Mouse (Mus musculus) embryonic facial prominence, embryonic 13.5 days (tissue): ENCODE results near the gene D930007J09Rik. TPM values are rescaled to one million over a fixed set of nuclear protein-coding genes. Genes with fewer than 3 reads are reported as not detected.

ENCODE experiments used
- ATAC-seq: fragments of 200-750 bp; cut with Nextera tagmentation; 2 replicates; pipeline ENCODE4 v1.8.0; 2017; ENCODE audit warnings: low read depth; ENCODE audit not compliant: insufficient number of reproducible peaks, insufficient read depth, low FRiP score, low TSS enrichment
- H3K27ac ChIP-seq: fragments of 300-500 bp; sonication (generic); 2 replicates; pipeline ENCODE4 v1.5.1; 2015; ENCODE audit warnings: moderate library complexity, mild to moderate bottlenecking, inconsistent platforms
- H3K27me3 ChIP-seq: fragments of 300-500 bp; sonication (generic); 2 replicates; pipeline ENCODE4 v1.6.1; 2015; ENCODE audit warnings: mild to moderate bottlenecking, inconsistent platforms
- H3K36me3 ChIP-seq: fragments of 300-500 bp; sonication (generic); 2 replicates; pipeline ENCODE4 v1.6.1; 2015; ENCODE audit warnings: mild to moderate bottlenecking, inconsistent platforms
- H3K4me1 ChIP-seq: fragments of 300-500 bp; sonication (generic); 2 replicates; pipeline ENCODE4 v1.6.1; 2015; ENCODE audit warnings: inconsistent platforms
- H3K4me2 ChIP-seq: fragments of 300-500 bp; sonication (generic); 2 replicates; pipeline ENCODE4 v1.6.1; 2015; ENCODE audit warnings: moderate library complexity, mild to moderate bottlenecking, inconsistent platforms
- H3K4me3 ChIP-seq: fragments of 300-500 bp; sonication (generic); 2 replicates; pipeline ENCODE4 v1.5.1; 2015; ENCODE audit warnings: mild to moderate bottlenecking, inconsistent platforms
- H3K9ac ChIP-seq: fragments of 300-500 bp; sonication (generic); 2 replicates; pipeline ENCODE4 v1.6.1; 2015; ENCODE audit warnings: mild to moderate bottlenecking, inconsistent platforms
- H3K9me3 ChIP-seq: fragments of 300-500 bp; sonication (generic); 2 replicates; pipeline ENCODE4 v1.6.1; 2016; ENCODE audit warnings: inconsistent platforms
- WGBS: fragments of 180-500 bp; shearing (Covaris S2); methylation state at CpG from one replicate; pipeline ENCODE4 v1.1.7; 2015; ENCODE audit warnings: mixed read lengths; 5-methylcytosine and 5-hydroxymethylcytosine counted together
- polyA plus RNA-seq: library from polyadenylated mRNA; unstranded; fragments of >200 nt; fragmentation: Nextera tagmentation; extraction: Ambion mirVana; gene quantifications from 2 replicates; pipeline ENCODE4 v1.2.1, GENCODE M21; 2015

Gene D930007J09Rik
- polyA plus RNA-seq: not detected in 2 replicates

GRCm38 (mm10) chr13:32802259-32803081 is at the start of gene D930007J09Rik:
Gene D930007J09Rik (minus strand): TSS chr13:32802849.
- H3K9me3 ChIP-seq: no peaks in the 10 kb centered on the region
- peaks cover 19% of the 10 kb centered on the region for H3K4me1 ChIP-seq
- H3K27ac ChIP-seq: peak within 1 kb of the TSS; percentile 71
- H3K4me2 ChIP-seq: peak within 1 kb of the TSS; percentile 76
- H3K27me3 ChIP-seq: no peaks in the 10 kb centered on the region
- H3K4me3 ChIP-seq: peak within 1 kb of the TSS; percentile 85
- under 1% methylated on average over 95 of the region's 95 CpGs for WGBS
- peaks cover 16% of the 10 kb centered on the region for H3K36me3 ChIP-seq
- peak; percentile 56 for ATAC-seq
- H3K9ac ChIP-seq: peak within 1 kb of the TSS; percentile 89

DNA sequence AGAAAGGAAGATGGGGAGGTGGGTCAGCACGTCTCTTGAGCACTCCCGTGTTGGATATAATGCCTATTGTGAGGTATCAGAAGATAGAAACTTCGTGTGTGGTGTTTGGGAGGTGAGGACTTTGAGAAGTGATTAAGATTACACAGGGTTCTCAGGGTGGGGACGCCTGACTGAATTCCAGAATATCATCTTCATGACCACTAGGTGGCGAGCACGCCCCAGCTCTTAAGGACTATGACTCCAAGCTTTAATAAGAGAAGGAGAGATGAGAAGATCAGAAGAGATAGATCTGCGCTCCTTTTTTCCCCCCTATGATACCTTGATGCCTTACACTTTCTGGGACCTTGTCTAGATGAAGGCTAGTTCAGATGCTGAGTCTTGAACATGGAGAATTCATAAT is 49.3 kb upstream of the D930007J09Rik start:
- WGBS: 10% methylated on average over 7 of the region's 7 CpGs
- H3K9me3 ChIP-seq: no peaks in the 10 kb centered on the region
- no peaks in the 10 kb centered on the region for H3K36me3 ChIP-seq
- H3K27me3 ChIP-seq: no peaks in the 10 kb centered on the region
- H3K4me3 ChIP-seq: no peak overlapping the region
- no peak overlapping the region for H3K27ac ChIP-seq
- no peak for ATAC-seq
- H3K4me2 ChIP-seq: no peak overlapping the region
- no peak overlapping the region for H3K9ac ChIP-seq
- H3K4me1 ChIP-seq: peaks cover 6% of the 10 kb centered on the region

DNA sequence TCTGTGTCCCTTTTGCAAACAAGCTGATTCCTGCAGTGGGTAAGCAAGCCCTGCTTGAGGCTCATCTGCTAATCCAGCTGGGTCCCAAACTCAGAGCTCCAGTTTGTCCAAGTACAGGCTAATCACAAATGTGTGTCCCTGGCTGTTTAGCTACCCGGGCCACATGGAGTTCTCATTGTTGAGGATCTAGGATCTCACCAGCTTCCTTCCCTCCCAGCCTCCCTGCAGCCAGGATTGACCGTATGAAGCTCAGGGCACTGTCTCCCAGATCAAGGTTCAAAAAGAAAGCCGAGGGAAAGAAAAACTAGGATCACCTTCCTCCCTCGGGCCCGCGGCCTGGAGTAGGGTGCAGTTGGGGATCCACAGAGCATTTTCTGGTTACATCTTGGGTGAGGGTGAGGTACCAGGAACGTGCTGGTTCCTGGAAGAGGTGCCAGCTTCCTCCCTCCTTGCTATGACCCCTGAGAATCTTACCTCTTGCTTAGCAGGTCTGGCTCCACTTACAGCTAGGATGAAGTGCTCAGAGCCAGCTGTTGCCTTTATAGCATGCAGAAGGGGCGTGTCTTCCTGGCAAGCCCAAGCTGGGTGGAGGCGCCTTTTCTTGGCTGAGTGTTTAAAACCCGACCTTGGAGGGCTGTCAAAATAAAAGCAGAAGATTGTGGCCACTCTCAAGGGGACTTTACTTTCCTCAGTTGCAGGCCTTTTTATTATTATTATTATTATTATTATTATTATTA is 48.2 kb upstream of the D930007J09Rik start, which contains the start of gene Serpinb1a:
Gene Serpinb1a (minus strand): TSS at position 518 of the 737 bp plus-strand sequence.
- WGBS: 50% methylated on average over 10 of the region's 10 CpGs
- no peak within 1 kb of the TSS for H3K4me3 ChIP-seq
- no peaks in the 10 kb centered on the region for H3K36me3 ChIP-seq
- no peak within 1 kb of the TSS for H3K27ac ChIP-seq
- no peaks in the 10 kb centered on the region for H3K9me3 ChIP-seq
- ATAC-seq: no peak
- H3K27me3 ChIP-seq: no peaks in the 10 kb centered on the region
- H3K4me2 ChIP-seq: no peak within 1 kb of the TSS
- no peak within 1 kb of the TSS for H3K9ac ChIP-seq
- H3K4me1 ChIP-seq: peaks cover 6% of the 10 kb centered on the region

GRCm38 (mm10) chr13:32850156-32850555 is 47.5 kb upstream of the D930007J09Rik start:
- 82% methylated on average over 1 of the region's 1 CpGs for WGBS
- no peak overlapping the region for H3K4me3 ChIP-seq
- no peak for ATAC-seq
- H3K4me2 ChIP-seq: no peak overlapping the region
- no peak overlapping the region for H3K9ac ChIP-seq
- H3K27ac ChIP-seq: no peak overlapping the region
- H3K4me1 ChIP-seq: peaks cover 6% of the 10 kb centered on the region
- no peaks in the 10 kb centered on the region for H3K9me3 ChIP-seq
- no peaks in the 10 kb centered on the region for H3K36me3 ChIP-seq
- no peaks in the 10 kb centered on the region for H3K27me3 ChIP-seq

- no peak overlapping the region for H3K4me2 ChIP-seq
These were observed 47.0 kb upstream of the D930007J09Rik start for GRCm38 (mm10) chr13:32849531-32850123.

DNA sequence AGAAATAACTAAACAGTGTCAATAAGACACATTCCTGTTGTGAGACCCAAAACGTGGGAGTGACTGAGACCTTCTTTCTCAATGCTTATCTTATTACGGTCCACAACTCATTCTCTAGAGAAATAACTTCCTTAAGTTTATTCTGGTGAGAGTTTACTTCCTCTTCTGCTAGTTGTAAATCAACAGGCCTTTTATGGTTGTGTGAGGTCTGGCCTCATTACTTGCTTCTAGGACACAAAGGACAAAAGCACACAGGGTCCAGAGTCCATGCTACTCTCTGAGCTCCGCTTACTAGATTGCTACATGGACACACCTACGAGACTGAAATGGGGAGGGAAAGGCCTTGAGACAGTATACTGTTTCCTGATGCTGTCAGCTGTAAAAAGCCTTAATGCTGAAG is 46.4 kb upstream of the D930007J09Rik start:
- H3K27me3 ChIP-seq: no peaks in the 10 kb centered on the region
- no peak overlapping the region for H3K4me3 ChIP-seq
- H3K4me2 ChIP-seq: no peak overlapping the region
- H3K9ac ChIP-seq: no peak overlapping the region
- no peak overlapping the region for H3K27ac ChIP-seq
- no peaks in the 10 kb centered on the region for H3K36me3 ChIP-seq
- no peak for ATAC-seq
- peaks cover 6% of the 10 kb centered on the region for H3K4me1 ChIP-seq
- WGBS: 72% methylated on average over 4 of the region's 4 CpGs
- H3K9me3 ChIP-seq: no peaks in the 10 kb centered on the region

More at GRCm38 (mm10) chr13:32849531-32850123, 47.0 kb upstream of the D930007J09Rik start:
- no peak for ATAC-seq
- H3K4me3 ChIP-seq: no peak overlapping the region
- H3K27ac ChIP-seq: no peak overlapping the region
- H3K27me3 ChIP-seq: no peaks in the 10 kb centered on the region
- no peaks in the 10 kb centered on the region for H3K9me3 ChIP-seq
- H3K36me3 ChIP-seq: no peaks in the 10 kb centered on the region
- no peak overlapping the region for H3K9ac ChIP-seq
- H3K4me1 ChIP-seq: peaks cover 6% of the 10 kb centered on the region

DNA sequence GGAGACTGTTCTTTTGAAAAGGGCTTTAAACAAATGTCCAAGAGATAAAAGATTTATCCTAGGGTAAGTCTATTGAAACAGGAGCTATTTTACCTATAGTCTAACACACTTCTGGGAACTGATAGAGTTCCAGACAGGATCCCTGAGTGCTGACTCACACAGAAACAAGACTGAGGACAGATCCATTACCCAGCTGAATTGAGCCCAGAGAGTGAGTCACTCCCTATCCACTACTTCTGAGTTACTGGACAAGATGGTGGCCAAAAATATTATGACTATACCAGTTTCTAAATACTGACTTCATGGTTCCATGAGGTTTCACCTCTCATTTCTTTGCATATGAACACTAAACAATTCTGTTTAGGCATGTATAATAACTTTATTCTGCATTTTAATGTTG is 43.6 kb upstream of the D930007J09Rik start:
- no peaks in the 10 kb centered on the region for H3K9me3 ChIP-seq
- H3K27me3 ChIP-seq: no peaks in the 10 kb centered on the region
- no peaks in the 10 kb centered on the region for H3K36me3 ChIP-seq
- no peak for ATAC-seq
- no peak overlapping the region for H3K4me2 ChIP-seq
- H3K9ac ChIP-seq: no peak overlapping the region
- no peak overlapping the region for H3K4me3 ChIP-seq
- H3K4me1 ChIP-seq: peaks cover 6% of the 10 kb centered on the region
- H3K27ac ChIP-seq: no peak overlapping the region

DNA sequence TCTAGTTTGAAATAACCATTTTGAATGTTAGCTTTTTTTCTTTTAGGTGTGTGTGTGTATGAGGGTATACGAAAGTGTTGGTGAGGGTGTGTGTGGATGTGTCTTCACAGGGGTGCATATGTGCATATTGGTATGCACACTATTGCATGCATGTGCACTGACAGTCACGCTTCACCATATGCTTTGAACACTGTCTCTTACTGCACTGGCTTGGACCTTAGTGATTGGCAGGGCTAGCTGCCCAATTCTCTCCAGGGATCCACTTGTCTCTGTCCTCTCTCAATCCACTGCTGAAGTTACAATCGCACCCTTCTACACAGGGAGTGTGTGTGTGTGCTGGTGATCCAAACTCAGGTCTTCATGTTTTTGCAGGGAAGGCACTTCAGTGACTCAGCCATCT is 38.7 kb upstream of the D930007J09Rik start:
- Histone ChIP-seq H3K9me3 (no peaks in the 10 kb centered on the region), H3K4me3 (no peak overlapping the region), H3K4me2 (no peak overlapping the region), H3K4me1 (no peaks in the 10 kb centered on the region), H3K27ac (no peak overlapping the region), H3K36me3 (no peaks in the 10 kb centered on the region), H3K9ac (no peak overlapping the region), H3K27me3 (no peaks in the 10 kb centered on the region)
- WGBS: 88% methylated on average over 3 of the region's 3 CpGs
- no peak for ATAC-seq

DNA sequence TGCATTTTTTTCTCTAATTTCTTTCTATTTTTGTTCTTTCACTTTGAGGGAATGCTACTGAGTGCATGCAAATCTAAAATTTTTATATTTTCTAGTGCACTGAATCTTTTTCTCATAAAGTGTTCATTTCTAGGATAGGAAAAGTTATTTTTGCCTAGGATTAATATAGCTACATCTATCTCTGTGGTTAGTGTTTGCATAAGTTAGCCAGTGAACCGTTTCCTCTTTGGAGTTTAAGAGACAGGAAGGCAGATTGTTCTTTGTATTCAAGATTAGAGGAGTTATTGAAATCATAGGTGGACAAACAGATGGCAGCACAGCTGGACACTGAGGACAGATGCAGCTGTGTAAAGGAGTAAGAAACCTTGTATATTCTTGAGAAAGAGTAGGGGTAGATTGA is 36.7 kb upstream of the D930007J09Rik start:
- no peaks in the 10 kb centered on the region for H3K4me1 ChIP-seq
- no peak overlapping the region for H3K27ac ChIP-seq
- 47% methylated on average over 1 of the region's 1 CpGs for WGBS
- no peak overlapping the region for H3K4me2 ChIP-seq
- no peak overlapping the region for H3K4me3 ChIP-seq
- no peak overlapping the region for H3K9ac ChIP-seq
- no peak for ATAC-seq
- H3K9me3 ChIP-seq: no peaks in the 10 kb centered on the region
- no peaks in the 10 kb centered on the region for H3K36me3 ChIP-seq
- no peaks in the 10 kb centered on the region for H3K27me3 ChIP-seq

DNA sequence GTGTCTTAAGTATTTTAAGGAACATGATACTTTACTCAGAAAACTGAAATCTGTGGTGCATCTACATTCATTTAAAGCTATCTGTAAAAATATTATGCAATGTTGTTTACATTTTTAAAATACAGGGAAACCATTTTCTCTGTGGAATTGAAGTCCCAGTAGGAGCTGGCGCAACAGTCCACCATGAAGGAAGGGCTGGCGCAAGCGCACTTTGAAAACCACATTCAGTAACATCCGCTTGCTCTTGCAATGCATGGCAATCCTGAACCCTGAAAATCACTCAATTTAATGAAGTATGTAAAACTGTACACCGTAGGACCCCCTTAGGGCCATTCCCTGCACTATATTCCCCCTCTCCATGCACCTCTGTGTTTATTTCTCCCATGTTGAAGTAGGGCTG is 31.9 kb upstream of the D930007J09Rik start:
- Histone ChIP-seq H3K27me3 (no peaks in the 10 kb centered on the region), H3K4me1 (no peaks in the 10 kb centered on the region), H3K9me3 (no peaks in the 10 kb centered on the region), H3K27ac (no peak overlapping the region), H3K4me3 (no peak overlapping the region), H3K36me3 (no peaks in the 10 kb centered on the region), H3K4me2 (no peak overlapping the region), H3K9ac (no peak overlapping the region)
- WGBS: 89% methylated on average over 5 of the region's 5 CpGs
- ATAC-seq: no peak

DNA sequence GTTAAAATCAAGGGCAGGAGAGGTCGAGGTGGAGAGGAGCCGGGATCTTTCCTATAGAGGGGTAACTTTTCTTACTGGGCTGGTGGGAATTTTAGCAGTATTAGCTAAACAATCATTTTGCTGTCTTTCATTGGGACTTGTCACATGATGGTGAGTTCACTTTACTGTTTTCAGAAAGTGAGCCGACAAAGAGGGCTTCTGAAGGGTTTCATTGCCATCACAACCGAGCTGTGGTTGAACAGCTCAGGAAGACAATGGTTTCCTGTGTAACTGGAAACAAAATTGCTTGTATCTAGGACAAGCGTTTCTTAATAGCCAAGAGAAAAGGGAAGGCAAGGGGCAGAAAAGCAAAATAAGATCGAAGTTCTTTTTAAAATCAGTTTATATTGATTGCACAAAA is 30.6 kb upstream of the D930007J09Rik start:
- 44% methylated on average over 6 of the region's 6 CpGs for WGBS
- Histone ChIP-seq H3K9me3 (no peaks in the 10 kb centered on the region), H3K4me2 (no peak overlapping the region), H3K4me1 (no peaks in the 10 kb centered on the region), H3K27ac (no peak overlapping the region), H3K27me3 (no peaks in the 10 kb centered on the region), H3K36me3 (no peaks in the 10 kb centered on the region), H3K9ac (no peak overlapping the region), H3K4me3 (no peak overlapping the region)
- no peak for ATAC-seq
